Mouse (Mus musculus) intestine, embryonic 16.5 days (tissue): ENCODE measurements around the gene Olfr1201. TPM values are rescaled to one million over a fixed set of nuclear protein-coding genes. Genes with fewer than 3 reads are reported as not detected.

Source experiments
- polyA plus RNA-seq: library from polyadenylated mRNA; unstranded; fragments of >200 nt; fragmentation: Nextera tagmentation; extraction: Ambion mirVana; gene quantifications from 2 replicates; pipeline ENCODE4 v1.2.1, GENCODE M21; 2015

Olfr1201 gene
- polyA plus RNA-seq, 1 experiment from 2014 or later, result not detected

Other genes with a start within 250 kb of the Olfr1201 start
- not detected in 2 replicates for gene Olfr1188, start 236.1 kb upstream of the Olfr1201 start, polyA plus RNA-seq
- not detected in 2 replicates for gene Olfr1189, start 206.6 kb upstream of the Olfr1201 start, polyA plus RNA-seq
- gene Olfr1191-ps1, start 152.5 kb upstream of the Olfr1201 start, polyA plus RNA-seq, result not detected in 2 replicates
- gene Olfr1192-ps1, start 144.5 kb upstream of the Olfr1201 start, polyA plus RNA-seq, result not detected in 2 replicates
- gene Olfr1193, start 117.4 kb upstream of the Olfr1201 start, polyA plus RNA-seq, result not detected in 2 replicates
- gene Olfr1195, start 103.8 kb upstream of the Olfr1201 start, polyA plus RNA-seq, result not detected in 2 replicates
- gene Olfr1196, start 88.4 kb upstream of the Olfr1201 start, polyA plus RNA-seq, result not detected in 2 replicates
- gene Olfr1197, start 60.7 kb upstream of the Olfr1201 start, polyA plus RNA-seq, result not detected in 2 replicates
- not detected in 2 replicates for gene Olfr1198, start 41.7 kb upstream of the Olfr1201 start, polyA plus RNA-seq
- gene Olfr1199, start 32.6 kb upstream of the Olfr1201 start, polyA plus RNA-seq, result not detected in 2 replicates
- gene Olfr1200, start 22.5 kb upstream of the Olfr1201 start, polyA plus RNA-seq, result not detected in 2 replicates
- not detected in 2 replicates for gene Olfr1202, start 21.5 kb downstream of the Olfr1201 start, polyA plus RNA-seq
- gene Olfr1205, start 36.7 kb downstream of the Olfr1201 start, polyA plus RNA-seq, result not detected in 2 replicates
- not detected in 2 replicates for gene Olfr1204, start 56.3 kb downstream of the Olfr1201 start, polyA plus RNA-seq
- not detected in 2 replicates for gene Olfr1206, start 70.2 kb downstream of the Olfr1201 start, polyA plus RNA-seq
- gene Olfr1208, start 109.3 kb downstream of the Olfr1201 start, polyA plus RNA-seq, result not detected in 2 replicates
- gene Olfr1209, start 122.1 kb downstream of the Olfr1201 start, polyA plus RNA-seq, result not detected in 2 replicates
- not detected in 2 replicates for gene Olfr1211, start 145.1 kb downstream of the Olfr1201 start, polyA plus RNA-seq
- not detected in 2 replicates for gene Olfr1212, start 160.9 kb downstream of the Olfr1201 start, polyA plus RNA-seq
- gene Gm13762, start 187.2 kb downstream of the Olfr1201 start, polyA plus RNA-seq, result not detected in 2 replicates
- gene Olfr1214, start 199.6 kb downstream of the Olfr1201 start, polyA plus RNA-seq, result not detected in 2 replicates
- not detected in 2 replicates for gene Olfr1215, start 213.9 kb downstream of the Olfr1201 start, polyA plus RNA-seq
- gene Olfr1216, start 225.3 kb downstream of the Olfr1201 start, polyA plus RNA-seq, result not detected in 2 replicates
- not detected in 2 replicates for gene Olfr1217, start 239.0 kb downstream of the Olfr1201 start, polyA plus RNA-seq